Mouse (Mus musculus) induced T-regulatory cell, adult 2 months (primary cell): Measurements from ENCODE around the gene Ctsw.

Experiments used
- DNase-seq: peaks from one replicate; pipeline ENCODE4 v3.0.0-alpha.2; 2012; ENCODE audit warnings: low read depth

The Ctsw gene

GRCm38 (mm10) chr19:5430408-5430807 is 37.9 kb downstream of the Ctsw start:
- no peak for DNase-seq

GRCm38 (mm10) chr19:5429806-5430205 is 38.5 kb downstream of the Ctsw start:
- DNase-seq = no peak

GRCm38 (mm10) chr19:5429219-5429618 is 39.1 kb downstream of the Ctsw start:
- DNase-seq = no peak

GRCm38 (mm10) chr19:5428083-5428482 is 40.2 kb downstream of the Ctsw start:
- peak; percentile 70 for DNase-seq

GRCm38 (mm10) chr19:5426640-5427290 is 41.5 kb downstream of the Ctsw start:
- no peak for DNase-seq

- DNase-seq = no peak
Measured at GRCm38 (mm10) chr19:5425906-5426565, 42.3 kb downstream of the Ctsw start.

GRCm38 (mm10) chr19:5424782-5425741 is 43.2 kb downstream of the Ctsw start, which contains the start of the genes Drap1 and AI837181:
Drap1 (minus strand) TSS chr19:5424979.
AI837181 (plus strand) TSS chr19:5425144.
- peak; percentile 98 for DNase-seq

GRCm38 (mm10) chr19:5424092-5424781 is 44.1 kb downstream of the Ctsw start:
- DNase-seq = peak; percentile 82

GRCm38 (mm10) chr19:5423561-5423960 is 44.7 kb downstream of the Ctsw start:
- no peak for DNase-seq

- DNase-seq = no peak
Measured at GRCm38 (mm10) chr19:5422895-5423443, 45.3 kb downstream of the Ctsw start.

- DNase-seq = no peak
Measured at GRCm38 (mm10) chr19:5422267-5422666, 46.0 kb downstream of the Ctsw start.

- DNase-seq = no peak
Measured at GRCm38 (mm10) chr19:5421784-5422183, 46.5 kb downstream of the Ctsw start.

- no peak for DNase-seq
Measured at GRCm38 (mm10) chr19:5420579-5420978, 47.7 kb downstream of the Ctsw start.

- DNase-seq = no peak
Measured at GRCm38 (mm10) chr19:5419630-5420029, 48.7 kb downstream of the Ctsw start.

GRCm38 (mm10) chr19:5418750-5419466 is 49.4 kb downstream of the Ctsw start:
- no peak for DNase-seq
